Mouse (Mus musculus) gonadal fat pad, adult 2 months (tissue): ENCODE data around the gene Stil. TPM values are rescaled to one million over a fixed set of nuclear protein-coding genes. Genes with fewer than 3 reads are reported as not detected.

ENCODE experiments used
- DNase-seq: peaks from one replicate; pipeline ENCODE4 v3.0.0-alpha.2; 2012; ENCODE audit warnings: low read depth
- polyA plus RNA-seq: library from polyadenylated mRNA; depleted of rRNA; stranded (reverse); fragments of >200 nt; gene quantifications from 2 replicates; pipeline ENCODE4 v1.2.3, GENCODE M21; 2012; rRNA removed

Stil gene
- polyA plus RNA-seq, 1 experiment, result 0.49 TPM

DNA sequence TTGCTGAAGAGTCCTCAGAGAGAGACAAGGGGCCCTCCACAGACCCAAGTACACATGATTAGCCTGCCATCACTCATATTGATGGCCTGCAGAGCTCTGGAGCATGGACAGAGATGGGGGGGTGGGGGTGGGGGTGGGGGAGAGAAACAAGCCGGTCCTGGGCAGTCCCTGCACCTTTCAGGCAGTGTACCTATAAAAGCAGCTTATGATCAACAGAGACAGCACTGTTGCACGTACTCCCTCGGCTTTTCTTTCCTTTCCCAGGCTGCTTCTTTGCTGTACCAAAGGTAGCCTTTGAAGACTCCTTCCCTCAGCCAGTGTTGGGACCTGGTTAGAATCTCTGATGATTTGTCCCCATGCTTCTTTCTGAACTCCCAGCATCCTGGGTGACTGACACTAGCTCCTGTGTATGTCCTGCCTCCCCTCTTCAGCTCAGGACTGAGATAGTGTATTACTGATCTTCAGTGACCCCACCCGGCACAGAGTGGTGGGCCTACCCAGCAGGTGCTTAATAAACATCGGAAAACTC is 79.9 kb downstream of the Stil start:
- DNase-seq, result no peak

DNA sequence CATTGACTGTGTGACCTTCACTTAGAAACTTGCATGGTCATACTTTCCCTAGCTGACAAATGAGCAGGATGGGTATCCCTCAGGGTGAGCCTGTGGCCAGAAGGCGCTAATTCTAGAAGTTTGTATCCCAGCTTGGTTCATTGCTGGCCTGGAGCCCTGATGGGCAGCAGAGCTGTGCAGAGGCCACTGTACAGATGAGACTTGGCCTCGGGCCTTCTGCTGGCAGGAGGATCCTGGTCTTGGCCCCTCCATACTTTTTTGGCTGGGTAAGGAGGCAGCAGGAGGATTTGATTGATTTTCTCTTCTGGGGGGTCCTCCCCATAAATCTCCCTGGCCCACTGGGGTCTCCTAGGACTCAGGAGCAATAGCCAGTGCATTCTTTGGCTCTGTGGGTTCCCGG is 83.1 kb downstream of the Stil start:
- no peak for DNase-seq

DNA sequence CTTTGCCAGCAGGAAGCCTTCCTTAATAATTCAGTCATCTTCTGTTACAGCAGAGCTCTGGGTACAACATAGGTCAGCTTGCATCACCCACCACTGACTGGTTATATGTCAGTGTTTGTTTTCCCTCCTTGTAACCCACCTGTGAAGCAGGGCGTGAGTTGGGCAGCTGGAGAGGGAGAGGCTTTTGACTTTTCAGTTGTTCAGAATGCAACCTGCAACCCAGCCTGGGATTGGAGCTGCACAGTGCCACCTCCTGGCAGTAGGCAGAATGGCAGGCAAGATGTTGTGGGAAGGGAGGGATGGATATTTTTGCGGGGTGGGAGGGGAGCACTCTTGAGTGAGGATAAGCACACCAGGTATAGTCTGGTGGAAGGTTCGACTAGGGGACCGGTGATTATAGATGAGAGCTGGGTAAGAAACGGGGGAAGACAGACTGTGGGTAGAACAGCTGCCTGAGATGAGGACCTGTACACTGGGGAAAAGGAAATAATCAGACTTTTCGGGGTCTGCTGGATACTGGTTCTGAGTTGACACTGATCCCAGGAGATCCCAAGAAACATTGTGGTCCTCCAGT is 85.7 kb downstream of the Stil start:
- DNase-seq, result no peak

DNA sequence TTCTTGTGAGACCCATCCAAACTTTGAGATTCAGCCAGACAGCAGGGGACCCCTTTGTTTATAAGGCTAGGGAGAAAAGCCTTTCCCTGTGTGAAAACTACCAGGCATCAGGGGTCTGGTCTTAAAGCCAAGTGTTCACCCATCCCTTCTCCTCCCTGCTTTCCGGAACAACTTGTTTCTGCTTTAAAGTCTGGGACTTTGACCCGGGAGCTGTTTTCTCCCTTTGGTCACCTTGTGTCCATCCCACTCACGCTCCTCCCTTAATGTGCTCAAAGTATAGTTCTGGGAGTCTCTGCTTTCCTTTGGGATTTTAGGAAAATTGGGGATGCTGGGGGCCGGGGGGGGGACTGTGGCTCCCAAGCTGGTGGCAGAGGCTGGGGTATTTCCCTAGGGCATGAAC is 86.3 kb downstream of the Stil start:
- no peak for DNase-seq

DNA sequence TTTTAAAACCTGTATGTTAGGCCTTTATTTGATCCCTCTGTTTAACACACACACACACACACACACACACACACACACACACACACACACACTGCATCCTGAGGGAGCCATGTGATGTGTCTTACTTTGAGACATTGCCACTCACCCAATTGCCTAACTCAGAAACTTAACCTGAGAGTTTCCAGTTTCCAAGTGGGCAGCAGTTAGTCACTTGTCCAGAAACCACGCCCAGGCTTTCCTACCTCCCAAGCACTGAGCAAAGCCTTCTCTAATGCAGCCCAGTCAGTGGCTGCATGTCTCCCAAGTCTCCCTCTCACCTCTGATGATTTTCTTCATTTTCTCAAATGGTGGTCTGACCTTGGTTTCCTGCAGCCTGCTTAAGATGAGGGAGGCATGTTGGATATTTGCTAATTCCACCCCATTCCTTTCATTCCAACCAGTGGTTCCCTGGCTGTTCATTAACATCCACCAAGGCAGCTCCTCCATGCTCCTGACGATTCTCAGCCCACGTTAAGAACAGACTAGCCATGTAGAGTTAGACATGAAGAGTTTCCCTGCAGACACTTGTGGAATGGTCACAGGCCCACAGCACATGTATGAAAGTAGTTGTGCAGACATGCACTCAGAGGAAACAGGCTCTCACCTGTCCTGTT is 86.9 kb downstream of the Stil start:
- no peak for DNase-seq

DNA sequence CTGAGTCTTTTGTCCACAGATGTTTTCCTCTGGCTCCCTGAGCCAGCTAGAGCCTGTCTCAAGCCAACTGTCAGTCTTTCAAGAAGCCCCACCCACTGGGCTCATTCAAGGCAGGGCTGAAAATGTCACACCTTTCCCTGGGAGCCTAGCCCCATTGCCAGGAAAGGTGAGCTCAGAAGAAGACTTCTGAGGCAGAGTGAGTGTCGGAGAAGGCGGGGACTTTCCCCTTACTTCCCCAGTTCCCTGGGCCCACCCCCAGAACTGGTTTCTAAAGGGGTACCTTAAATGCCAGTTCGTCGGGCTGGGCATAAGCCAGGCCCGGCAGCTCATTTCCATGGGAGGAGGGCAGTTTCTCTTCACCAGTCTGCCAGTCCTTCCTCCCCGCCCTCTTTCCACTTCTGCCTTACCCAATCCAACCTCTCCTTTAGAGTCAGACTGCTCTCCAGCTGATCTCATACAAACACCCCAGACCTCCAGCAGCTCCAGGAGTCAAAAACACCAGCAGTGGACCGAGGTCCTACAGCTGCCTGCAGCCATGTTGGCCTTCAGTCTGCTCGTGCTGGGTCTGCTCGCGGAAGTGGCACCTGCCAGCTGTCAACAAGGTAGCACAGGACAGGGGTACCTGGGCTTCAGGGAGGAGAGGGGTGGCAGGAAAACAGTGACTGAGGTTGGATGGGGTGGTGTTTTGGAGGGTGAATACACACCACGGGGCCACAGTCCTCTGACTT is 88.8 kb downstream of the Stil start, which contains the start of gene Pdzk1ip1:
Gene Pdzk1ip1 (plus strand): TSS at position 98 of the 728 bp plus-strand sequence.
- no peak for DNase-seq

DNA sequence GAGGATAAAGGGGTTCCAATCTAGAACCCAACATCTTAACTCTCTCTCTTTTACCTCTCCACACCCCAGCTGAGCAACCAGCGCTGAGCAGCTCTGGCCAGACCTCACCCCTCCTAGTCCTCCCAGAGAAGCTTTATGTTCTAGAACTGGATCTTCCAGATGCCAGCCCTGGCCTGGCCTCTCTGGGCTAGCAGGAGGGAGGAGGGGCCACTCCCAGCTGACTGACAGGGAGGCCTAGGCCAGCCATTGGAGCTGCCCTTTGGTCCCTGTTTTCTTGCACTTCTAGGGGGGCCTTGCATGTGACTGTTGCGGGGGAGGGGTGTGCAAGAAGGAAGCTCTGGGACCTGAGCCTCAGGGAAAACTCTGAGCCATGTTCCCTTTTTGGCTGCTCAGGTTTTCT is 90.6 kb downstream of the Stil start:
- no peak for DNase-seq

DNA sequence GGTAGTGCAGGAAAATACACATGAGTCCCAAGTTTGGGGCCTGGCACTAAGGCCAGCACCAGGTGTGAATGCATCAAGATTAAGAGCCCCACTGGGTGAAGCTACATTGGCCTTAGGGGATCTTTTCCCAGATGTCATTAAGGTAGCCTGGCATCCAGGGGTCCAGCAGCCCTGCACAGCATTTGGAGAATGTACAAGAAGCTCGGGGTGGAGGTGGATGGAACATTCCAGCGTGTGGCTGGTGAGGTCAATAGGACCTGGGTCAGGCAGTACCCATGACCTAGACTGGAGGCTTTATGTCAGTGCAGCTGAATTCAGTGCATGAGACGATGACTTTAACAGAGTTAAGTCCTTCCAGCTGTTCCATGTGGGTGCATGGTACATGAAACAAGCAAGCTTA is 91.8 kb downstream of the Stil start:
- DNase-seq, result no peak

Other genes with a start within 250 kb of the Stil start
- not detected in 2 replicates for gene Gm12830, start 178.4 kb upstream of the Stil start, polyA plus RNA-seq
- gene Foxd2, start 91.3 kb upstream of the Stil start, polyA plus RNA-seq, result 0.47 and 0.53 TPM in 2 replicates
- gene Foxe3, start 74.1 kb upstream of the Stil start, polyA plus RNA-seq, result not detected in 2 replicates
- 17.3 and 21.5 TPM in 2 replicates for gene Cmpk1, start 12.9 kb upstream of the Stil start, polyA plus RNA-seq
- 1.8 and 2.1 TPM in 2 replicates for gene Tal1, start 56.3 kb downstream of the Stil start, polyA plus RNA-seq
- 295 and 324 TPM in 2 replicates for gene Pdzk1ip1, start 88.5 kb downstream of the Stil start, polyA plus RNA-seq
- gene Cyp4x1, start 134.1 kb downstream of the Stil start, polyA plus RNA-seq, result 0.19 and 0.51 TPM in 2 replicates
- 0.10 TPM in 1 of 2 replicates, not detected in the other for gene Cyp4a29, start 241.9 kb downstream of the Stil start, polyA plus RNA-seq